Mouse (Mus musculus): Measurements from ENCODE around the gene Ubac1.
A peak's percentile ranks its signal among the peaks of the same experiment; 100 is the strongest.

The Ubac1 gene

GRCm38 (mm10) chr2:26024138-26025075, 2.9 kb upstream of the Ubac1 start:
- peak; percentile 58 for DNase-seq (ENCODE audit: low read depth, low spot score)

DNA sequence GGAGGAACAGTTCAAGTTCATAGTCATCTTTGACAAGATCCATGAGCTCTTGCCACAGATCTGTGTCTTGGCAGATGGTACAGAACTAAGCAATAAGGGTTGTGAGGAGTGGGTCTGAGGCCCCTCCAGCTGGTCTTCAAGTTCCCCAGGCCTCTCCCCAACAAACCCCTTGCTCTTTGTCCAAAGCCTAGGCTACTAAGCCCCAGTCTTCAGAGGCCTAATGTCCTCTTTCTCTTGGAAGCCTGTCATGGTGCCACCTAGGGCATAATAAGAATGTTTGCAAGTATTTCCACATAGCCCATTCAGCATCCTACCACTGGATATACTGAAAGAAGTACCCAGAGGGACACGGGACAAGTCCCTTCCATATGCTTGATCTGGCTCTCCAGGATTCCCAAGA, 1.1 kb upstream of the Ubac1 start:
- no peak for DNase-seq (ENCODE audit: low read depth, low spot score)

DNA sequence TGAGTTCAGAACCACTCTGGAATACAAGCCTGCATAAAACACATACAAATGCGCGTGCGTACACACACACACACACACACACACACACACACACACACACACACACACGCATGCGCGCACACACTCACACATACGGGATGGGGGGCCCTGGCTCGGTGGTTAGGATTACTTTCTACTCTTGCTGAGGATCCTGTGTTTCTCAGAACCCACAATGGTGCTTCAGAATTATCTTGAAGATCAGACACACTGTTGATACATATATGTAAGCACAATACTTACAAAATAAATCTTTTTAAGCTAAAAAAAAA, 665 bp upstream of the Ubac1 start:
- no peak for DNase-seq (ENCODE audit: low read depth, low spot score)

DNA sequence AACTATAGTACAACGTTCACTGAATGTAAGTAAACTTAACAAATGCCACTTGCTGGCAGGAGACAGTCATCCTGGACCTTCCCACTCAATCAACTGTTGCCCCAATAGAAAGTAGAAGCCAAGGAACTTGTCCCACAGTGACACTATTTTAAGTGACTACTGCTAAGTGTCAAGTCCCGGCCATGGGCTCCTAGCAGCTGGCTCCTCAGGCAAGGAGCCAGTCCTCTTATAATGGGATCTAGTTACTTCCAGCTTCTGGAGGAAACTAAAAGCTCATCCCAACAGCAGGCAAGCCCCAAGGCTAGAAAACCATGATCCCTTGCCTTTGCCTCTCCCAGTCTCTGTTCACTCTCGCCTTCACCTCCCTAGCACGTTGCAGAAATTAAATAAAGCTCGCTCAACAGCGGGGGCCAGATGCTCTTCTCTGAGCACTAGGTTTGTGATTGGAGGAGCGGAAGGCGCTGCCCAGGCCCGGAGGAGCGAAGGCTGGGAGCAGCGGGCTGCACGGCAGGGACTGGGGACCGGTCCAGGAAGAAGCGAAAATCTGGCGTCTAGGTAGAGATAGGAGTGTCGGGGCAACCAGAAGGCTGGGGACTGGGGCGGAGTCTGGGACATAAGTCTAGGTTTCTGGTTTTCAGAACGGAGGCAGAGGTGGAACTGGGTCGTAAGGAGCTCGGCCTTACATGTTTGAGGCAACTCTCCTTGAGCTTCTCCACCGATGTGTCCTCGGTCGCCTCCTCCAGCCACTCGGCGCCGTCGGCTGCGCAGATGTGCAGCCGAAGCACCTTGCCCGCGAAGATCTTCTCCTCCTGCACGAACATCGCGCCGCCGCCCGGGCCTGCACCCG, 610 bp downstream of the Ubac1 start:
- peak; percentile 25 for DNase-seq (ENCODE audit: low read depth, low spot score)

DNA sequence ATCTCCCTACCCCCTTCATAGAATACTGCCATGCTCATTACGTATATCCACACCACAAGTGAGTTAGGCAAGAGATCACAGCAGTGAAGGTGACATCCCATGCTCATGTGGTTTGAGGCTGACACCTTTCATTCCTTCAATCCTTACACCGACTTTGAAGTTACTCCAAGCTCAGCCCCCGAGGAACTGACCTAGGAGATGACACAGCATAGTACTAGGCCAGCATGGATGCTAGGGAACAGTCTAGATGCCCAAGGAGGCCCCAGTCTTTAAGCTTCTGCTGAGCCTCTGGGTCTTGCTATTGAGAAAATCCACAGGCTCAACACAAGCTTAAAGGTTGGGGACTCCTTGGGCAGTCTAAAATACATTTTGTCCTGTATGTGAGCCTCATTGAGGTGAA, 1.6 kb downstream of the Ubac1 start:
- DNase-seq (ENCODE audit: low read depth, low spot score): no peak

- no peak for DNase-seq (ENCODE audit: low read depth, low spot score)
Measured at GRCm38 (mm10) chr2:26017326-26017725, 4.2 kb downstream of the Ubac1 start.

DNA sequence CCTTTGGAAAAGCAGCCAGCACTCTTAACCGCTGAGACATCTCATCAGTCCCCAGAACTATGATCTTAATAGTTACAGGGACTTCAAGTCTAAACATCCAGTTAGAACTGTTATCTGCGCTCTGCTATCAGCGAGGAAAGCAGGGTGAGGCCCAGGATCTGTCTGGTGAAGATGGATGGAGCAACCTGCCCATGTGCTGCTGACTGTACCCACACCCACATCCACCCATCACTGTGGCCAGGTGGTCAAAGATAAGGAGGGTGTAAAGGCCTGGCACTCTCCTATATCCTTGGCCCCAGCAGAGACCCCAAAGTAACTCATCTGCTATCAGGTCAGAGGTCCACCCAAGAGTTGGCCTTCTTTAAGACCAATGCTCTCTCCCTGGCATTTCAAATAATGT, 7.9 kb downstream of the Ubac1 start:
- no peak for DNase-seq (ENCODE audit: low read depth, low spot score)

- no peak for DNase-seq (ENCODE audit: low read depth, low spot score)
Measured at GRCm38 (mm10) chr2:26011420-26011819, 10.1 kb downstream of the Ubac1 start.

GRCm38 (mm10) chr2:26002001-26002400, 19.5 kb downstream of the Ubac1 start:
- DNase-seq (ENCODE audit: low read depth, low spot score): no peak

- DNase-seq (ENCODE audit: low read depth, low spot score): no peak
Measured at GRCm38 (mm10) chr2:26001136-26001535, 20.4 kb downstream of the Ubac1 start.

DNA sequence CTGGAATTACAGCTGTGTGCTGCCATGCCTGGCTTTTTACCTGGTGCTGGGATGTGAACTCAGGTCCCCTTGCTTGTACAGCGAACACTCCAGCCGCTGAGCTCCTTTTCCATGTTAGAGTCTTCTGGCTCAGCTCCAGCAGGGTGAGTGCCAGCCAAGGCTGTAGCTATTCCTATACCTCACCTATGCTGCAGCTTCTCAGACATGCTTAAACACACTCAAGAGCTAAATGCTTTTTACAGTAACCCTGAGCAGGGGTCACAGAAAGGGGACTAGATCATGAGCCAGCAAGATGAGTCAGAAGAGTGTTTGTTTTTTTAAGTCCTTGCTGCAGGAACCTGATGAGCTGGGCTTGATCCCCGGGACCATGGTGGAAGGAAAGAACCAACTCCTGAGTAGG, 23.8 kb downstream of the Ubac1 start:
- no peak for DNase-seq (ENCODE audit: low read depth, low spot score)

DNA sequence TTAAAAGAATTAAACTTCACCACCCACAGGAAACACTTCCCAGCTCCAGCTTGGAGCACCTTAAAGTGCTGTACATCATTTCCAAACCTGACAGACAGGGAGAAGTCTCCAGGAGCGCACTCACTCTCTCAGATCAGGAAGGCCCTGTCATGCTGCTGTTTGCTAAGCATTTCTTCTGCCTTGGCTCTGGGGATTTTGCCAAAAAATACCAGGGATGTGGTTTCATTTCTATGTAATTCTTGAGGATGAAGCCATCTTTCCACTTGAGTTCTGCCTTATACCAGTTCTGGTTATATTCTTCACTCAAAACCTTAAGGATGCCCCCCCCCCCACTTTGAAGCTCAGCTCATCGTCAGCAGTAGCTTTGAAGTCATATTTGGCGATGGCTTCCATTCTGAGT, 26.8 kb downstream of the Ubac1 start:
- no peak for DNase-seq (ENCODE audit: low read depth, low spot score)

- no peak for DNase-seq (ENCODE audit: low read depth, low spot score)
Measured at GRCm38 (mm10) chr2:25992285-25992684, 29.3 kb downstream of the Ubac1 start.

GRCm38 (mm10) chr2:25989651-25990050, 31.9 kb downstream of the Ubac1 start:
- no peak for DNase-seq (ENCODE audit: low read depth, low spot score)

GRCm38 (mm10) chr2:25987817-25988216, 33.7 kb downstream of the Ubac1 start:
- DNase-seq (ENCODE audit: low read depth, low spot score): no peak

- DNase-seq (ENCODE audit: low read depth, low spot score): no peak
Measured at GRCm38 (mm10) chr2:25986601-25987000, 34.9 kb downstream of the Ubac1 start.

DNA sequence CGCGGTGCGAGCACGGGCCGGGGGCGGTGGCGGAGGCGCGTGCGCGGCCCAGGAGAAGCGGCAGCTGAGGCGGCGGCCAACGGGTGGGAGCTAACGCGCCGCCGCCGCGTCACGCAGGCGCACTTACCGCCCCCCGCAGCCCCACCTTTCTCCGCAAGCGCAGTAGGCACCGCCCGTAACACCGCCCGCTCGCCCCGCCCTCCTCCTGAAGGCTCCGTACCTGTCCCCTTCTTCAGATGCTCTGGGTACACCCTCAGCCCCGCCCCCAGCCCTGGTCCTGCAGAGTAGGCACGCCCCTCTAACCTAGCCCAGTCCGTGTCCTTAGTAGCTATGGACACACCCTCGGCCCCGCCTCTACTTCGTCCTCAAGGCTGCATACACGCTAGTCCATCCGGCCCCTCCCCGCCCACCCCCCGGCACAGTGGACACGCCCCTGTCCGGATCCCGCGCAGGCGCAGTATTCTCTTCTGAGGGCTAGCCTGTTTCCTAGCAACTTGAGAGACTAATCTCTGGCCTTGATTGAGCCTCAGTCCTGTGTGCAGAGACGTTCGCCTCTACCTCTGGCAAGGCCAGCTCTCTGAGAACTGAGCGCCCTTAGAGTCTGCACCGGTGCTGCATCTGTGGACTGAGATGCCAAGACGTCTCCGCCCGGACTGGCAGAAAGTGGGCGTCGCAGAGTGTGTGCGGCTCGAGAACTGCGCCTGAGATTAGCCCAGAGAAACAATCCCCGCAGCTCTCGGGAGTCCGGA, 38.2 kb downstream of the Ubac1 start, which contains the start of gene Camsap1:
Gene Camsap1, minus strand, starts transcription at position 124 of the 749 bp plus-strand sequence.
- DNase-seq (ENCODE audit: low read depth, low spot score): peak; percentile 100

DNA sequence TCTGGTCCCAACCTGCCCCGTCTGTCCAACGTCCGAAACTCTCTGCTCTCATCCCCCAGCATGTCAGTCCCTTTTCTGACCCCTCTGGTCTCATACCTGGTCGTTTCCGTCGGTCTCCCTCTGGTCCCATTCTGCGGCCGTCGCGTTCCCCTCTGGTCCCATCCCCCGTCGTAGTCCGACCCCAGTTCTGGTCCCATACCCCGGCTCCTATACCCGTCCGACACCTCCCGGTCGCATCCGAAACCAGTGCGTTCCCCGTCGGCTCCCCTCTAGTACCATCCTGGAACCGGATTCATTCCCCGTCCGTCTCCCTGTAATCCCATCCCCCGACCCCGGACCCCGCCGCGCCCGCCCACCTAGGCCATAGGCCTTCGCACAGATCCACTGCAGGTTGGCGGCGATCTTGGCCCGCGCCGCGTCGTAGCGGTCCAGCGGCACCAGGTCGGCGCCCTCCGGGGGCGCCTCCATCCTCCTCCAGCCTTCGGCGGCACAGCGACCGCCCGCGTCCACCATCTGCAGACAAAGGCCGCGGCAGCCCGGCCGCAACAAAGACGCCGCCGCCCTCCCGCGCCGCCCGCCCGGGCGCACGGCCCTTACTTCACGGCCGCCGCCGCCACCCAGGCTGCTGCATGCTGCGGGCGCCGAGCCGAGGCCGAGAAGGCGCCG, 39.0 kb downstream of the Ubac1 start:
- peak; percentile 40 for DNase-seq (ENCODE audit: low read depth, low spot score)

DNA sequence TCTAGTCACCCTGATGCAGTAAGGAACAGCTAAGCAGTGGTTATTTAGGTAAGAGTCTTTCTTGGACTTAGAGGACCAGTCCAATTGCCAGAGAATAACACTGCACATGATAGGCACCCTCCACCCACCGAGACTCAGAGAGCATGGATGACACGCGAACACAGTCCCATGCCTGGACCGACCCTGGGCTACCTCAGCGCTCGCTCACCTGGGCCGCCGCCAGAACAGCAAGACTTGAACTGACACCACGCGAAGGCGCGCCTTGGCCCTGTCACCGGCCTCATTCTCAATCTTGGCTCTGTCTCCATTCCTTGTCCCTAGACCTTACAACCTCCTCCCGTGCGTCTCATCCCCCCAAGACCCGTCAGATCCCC, 39.5 kb downstream of the Ubac1 start:
- no peak for DNase-seq (ENCODE audit: low read depth, low spot score)

GRCm38 (mm10) chr2:25978997-25979396, 42.5 kb downstream of the Ubac1 start:
- DNase-seq (ENCODE audit: low read depth, low spot score): no peak

DNA sequence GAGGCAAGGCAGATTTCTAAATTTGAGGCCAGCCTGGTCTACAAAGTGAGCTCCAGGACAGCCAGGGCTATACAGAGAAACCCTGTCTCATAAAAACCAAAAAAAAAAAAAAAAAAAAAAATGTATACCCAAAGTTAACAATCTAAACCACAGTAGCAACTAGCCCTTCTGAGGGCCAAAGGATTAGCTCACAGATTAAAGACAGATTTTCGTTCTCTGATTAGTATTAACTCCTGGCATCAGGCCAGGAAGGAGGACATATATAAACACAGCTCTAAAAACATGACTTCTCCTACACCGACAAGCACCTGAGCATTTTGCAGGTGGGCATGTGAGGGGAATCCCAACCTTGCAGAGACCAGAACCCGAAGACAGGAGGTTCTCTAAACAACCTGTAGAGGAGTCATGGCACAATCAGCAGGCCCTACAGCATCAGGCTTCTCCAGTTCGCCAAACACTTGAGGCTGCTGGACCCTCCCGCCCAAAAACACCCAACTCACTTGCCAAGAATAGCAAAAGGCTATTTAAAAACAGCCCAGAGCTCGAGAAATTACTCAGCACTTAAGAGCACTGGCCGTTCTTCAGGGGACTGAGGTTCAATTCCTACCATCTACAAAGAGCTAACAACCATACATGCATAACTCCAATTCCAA, 43.8 kb downstream of the Ubac1 start:
- no peak for DNase-seq (ENCODE audit: low read depth, low spot score)

All from mesoderm, embryonic 11.5 days (tissue).